Mouse (Mus musculus): ENCODE data around the gene Zfp273.
"Not testable (repeated sequence)": the region's sequence is repeated elsewhere in the genome, so short reads cannot be mapped to it uniquely, and the experiment has no call there.

The Zfp273 gene

GRCm38 (mm10) chr13:67813710-67814660 lies at the start of gene Zfp273:
Gene Zfp273, plus strand, starts transcription at chr13:67813740.
- DNase-seq = peak; percentile 84

- DNase-seq = peak; percentile 81
These were observed 34.0 kb upstream of the Zfp273 start, which contains the start of gene Zfp493 for GRCm38 (mm10) chr13:67779265-67780221. Gene Zfp493, plus strand, starts transcription at chr13:67779693.

- DNase-seq = no peak
These were observed 21.6 kb upstream of the Zfp273 start for GRCm38 (mm10) chr13:67791921-67792455.

- DNase-seq = no peak
These were observed 14.9 kb upstream of the Zfp273 start for GRCm38 (mm10) chr13:67798618-67799017.

GRCm38 (mm10) chr13:67799151-67799550 lies 14.4 kb upstream of the Zfp273 start:
- DNase-seq = not testable (repeated sequence)

GRCm38 (mm10) chr13:67811651-67812210 lies 1.8 kb upstream of the Zfp273 start:
- no peak for DNase-seq

- no peak for DNase-seq
These were observed 405 bp upstream of the Zfp273 start for GRCm38 (mm10) chr13:67812961-67813709.

GRCm38 (mm10) chr13:67818636-67819035 lies 5.1 kb downstream of the Zfp273 start:
- DNase-seq = no peak

- DNase-seq = peak; percentile 73
These were observed 17.4 kb downstream of the Zfp273 start, which contains the start of gene Gm10037 for GRCm38 (mm10) chr13:67830911-67831336. Gene Gm10037, plus strand, starts transcription at chr13:67831106.

- not testable (repeated sequence) for DNase-seq
These were observed 19.6 kb downstream of the Zfp273 start for GRCm38 (mm10) chr13:67833137-67833536.

GRCm38 (mm10) chr13:67843775-67844118 lies 30.2 kb downstream of the Zfp273 start:
- no peak for DNase-seq

- DNase-seq = peak; percentile 69
These were observed 30.7 kb downstream of the Zfp273 start for GRCm38 (mm10) chr13:67844119-67844852.

- peak; percentile 3 for DNase-seq
These were observed 31.3 kb downstream of the Zfp273 start for GRCm38 (mm10) chr13:67844853-67845194.

GRCm38 (mm10) chr13:67850361-67850760 lies 36.8 kb downstream of the Zfp273 start:
- no peak for DNase-seq

- DNase-seq = no peak
These were observed 39.6 kb downstream of the Zfp273 start for GRCm38 (mm10) chr13:67853130-67853529.

- no peak for DNase-seq
These were observed 40.4 kb downstream of the Zfp273 start for GRCm38 (mm10) chr13:67853983-67854382.

- no peak for DNase-seq
These were observed 43.8 kb downstream of the Zfp273 start for GRCm38 (mm10) chr13:67857317-67857716.

GRCm38 (mm10) chr13:67862508-67862907 lies 49.0 kb downstream of the Zfp273 start:
- DNase-seq = no peak

- no peak for DNase-seq
These were observed 49.5 kb downstream of the Zfp273 start, which contains the start of gene BC048507 for GRCm38 (mm10) chr13:67863026-67863425. Gene BC048507, plus strand, starts transcription at chr13:67863326.

GRCm38 (mm10) chr13:67864764-67865350 lies 51.3 kb downstream of the Zfp273 start:
- no peak for DNase-seq

GRCm38 (mm10) chr13:67867899-67868298 lies 54.4 kb downstream of the Zfp273 start:
- DNase-seq = no peak

Measured in kidney, postnatal 14 days (tissue).